Mouse (Mus musculus) kidney, adult 9 months (tissue): Measurements from ENCODE around the gene Cdk8.

Source experiments
- DNase-seq: peaks from one replicate; pipeline ENCODE4 v3.0.0; 2022

The Cdk8 gene

DNA sequence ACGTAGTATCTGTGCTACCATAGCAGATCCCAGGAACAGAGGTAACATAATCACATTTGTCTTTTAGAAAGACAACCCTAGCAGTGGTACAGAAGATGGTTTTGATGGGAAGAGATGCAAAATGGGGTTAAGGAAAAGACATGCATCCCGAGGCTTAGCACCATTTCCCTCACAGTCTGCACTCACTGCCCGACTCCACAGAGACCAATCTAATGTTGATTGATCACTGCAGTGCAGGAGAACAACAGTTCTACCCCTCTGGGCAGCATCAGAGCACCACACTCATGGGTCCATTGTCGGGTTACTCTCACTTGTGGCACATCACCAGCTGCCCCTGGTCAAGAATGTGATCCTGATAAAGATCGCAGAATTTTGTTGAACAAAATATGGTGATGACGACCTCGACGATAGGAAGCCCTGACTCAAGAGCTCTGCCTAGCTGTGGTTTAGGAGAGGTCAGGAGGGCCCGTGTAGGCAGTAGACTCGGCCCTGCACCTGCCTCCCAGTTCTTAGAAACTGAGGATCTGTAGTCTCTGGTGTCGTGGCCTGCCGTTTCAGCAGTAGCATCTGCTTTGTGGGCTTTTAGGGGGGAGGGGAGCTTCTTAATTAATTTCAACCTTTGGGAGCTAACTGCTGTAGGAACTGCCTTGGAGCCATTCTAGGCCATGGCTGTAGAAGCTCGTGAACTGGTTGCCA, 51.0 kb downstream of the Cdk8 start:
- DNase-seq = no peak

DNA sequence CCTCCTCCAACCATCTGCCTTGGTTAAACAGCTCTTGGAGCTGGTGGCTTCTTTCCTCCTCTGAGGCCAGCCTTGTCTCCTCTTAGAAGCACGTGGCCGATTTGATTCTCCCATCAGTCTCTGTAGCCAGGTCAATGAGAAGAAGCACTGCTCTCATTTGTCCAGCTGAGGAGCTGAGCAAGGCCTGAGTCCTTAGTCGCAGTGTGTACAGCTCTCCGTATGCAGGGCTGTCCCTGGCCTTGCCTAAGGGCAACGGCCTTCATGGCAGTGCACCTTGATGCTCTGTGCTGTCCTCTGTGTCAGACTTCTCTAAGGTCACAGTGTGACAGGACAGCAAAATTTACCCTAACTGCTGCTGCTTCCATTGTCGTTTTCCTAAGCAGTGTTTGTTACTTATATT, 52.9 kb downstream of the Cdk8 start:
- no peak for DNase-seq

DNA sequence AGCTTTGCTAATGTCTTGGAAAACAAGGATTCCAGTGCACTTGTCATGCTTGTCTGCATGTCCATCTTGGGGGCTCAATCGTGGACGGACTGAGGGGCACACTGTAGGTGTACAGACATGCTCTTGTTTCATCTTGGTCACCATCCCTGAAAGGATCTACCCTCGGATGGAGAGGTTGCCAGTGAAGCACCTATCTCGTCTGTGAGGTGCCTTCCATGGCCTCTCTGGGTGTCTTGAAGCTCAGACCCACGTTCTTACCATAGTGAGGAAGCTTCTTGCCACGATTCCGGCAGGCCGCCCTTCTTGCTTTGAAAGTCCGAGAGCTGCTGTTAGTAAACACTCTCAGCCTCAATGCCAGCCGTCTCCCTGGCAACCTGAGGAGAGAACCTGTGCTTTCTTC, 56.4 kb downstream of the Cdk8 start:
- no peak for DNase-seq

GRCm38 (mm10) chr5:146288048-146288501, 57.0 kb downstream of the Cdk8 start:
- DNase-seq = no peak

DNA sequence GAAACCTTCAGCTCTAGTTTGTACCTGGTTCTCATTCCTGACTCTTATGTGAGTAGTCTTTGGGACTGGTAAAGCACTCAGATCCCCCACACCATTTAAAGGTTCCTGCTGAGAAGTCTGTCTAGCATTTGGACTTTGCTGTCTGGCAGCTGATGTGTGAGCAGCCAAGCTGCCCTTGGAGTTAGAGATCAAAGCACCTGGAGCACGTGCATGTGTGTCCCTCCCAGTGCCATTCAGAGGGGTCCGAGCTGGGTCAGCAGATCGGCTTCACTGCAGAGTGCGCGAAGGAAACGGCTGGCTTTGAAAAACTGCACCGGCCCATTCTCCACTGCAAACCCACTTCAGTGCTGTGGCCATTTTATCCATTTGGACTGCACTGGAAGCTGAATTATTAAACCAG, 58.9 kb downstream of the Cdk8 start:
- DNase-seq = peak; percentile 79

- no peak for DNase-seq
Observed at GRCm38 (mm10) chr5:146290446-146290845, 59.4 kb downstream of the Cdk8 start.

GRCm38 (mm10) chr5:146291560-146291959, 60.5 kb downstream of the Cdk8 start:
- DNase-seq = no peak

GRCm38 (mm10) chr5:146292896-146293680, 62.1 kb downstream of the Cdk8 start:
- DNase-seq = no peak

- DNase-seq = peak; percentile 81
Observed at GRCm38 (mm10) chr5:146293919-146294700, 63.1 kb downstream of the Cdk8 start.

DNA sequence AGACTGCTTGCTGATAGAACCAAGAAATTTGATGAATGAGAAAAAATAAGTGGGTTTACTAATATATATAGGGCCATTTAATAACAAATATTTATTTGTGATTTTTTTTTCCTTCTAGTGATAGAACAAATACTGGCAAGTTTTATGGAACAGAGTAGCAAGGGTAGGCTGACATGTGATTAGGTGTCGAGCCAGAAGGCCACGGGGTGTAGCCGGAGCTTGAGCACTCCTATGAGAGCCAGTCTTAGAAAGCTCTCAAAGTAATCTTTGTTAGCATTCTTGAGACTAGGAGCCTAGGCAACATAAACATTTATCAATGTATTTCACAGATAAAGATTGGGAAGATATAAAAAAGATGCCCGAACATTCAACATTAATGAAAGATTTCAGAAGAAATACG, 63.8 kb downstream of the Cdk8 start:
- DNase-seq = no peak

- DNase-seq = peak; percentile 35
Observed at GRCm38 (mm10) chr5:146298807-146299519, 67.9 kb downstream of the Cdk8 start.

DNA sequence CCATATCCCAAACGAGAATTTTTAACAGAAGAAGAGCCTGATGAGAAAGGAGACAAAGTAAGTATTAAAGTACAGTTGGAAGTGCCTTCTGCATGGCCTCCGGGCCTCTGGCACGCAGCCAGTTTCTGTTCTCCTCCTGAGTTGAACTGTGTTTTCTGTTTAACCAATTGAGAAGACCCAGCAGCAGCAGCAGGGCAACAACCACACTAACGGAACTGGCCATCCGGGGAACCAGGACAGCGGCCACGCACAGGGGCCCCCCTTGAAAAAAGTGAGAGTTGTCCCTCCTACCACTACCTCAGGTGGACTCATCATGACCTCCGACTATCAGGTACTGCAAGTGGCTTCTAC, 68.5 kb downstream of the Cdk8 start:
- peak; percentile 89 for DNase-seq

GRCm38 (mm10) chr5:146303470-146303869, 72.4 kb downstream of the Cdk8 start:
- peak; percentile 85 for DNase-seq

- DNase-seq = no peak
Observed at GRCm38 (mm10) chr5:146307046-146307743, 76.2 kb downstream of the Cdk8 start.

- DNase-seq = no peak
Observed at GRCm38 (mm10) chr5:146307744-146308096, 76.7 kb downstream of the Cdk8 start.

GRCm38 (mm10) chr5:146314538-146314937, 83.5 kb downstream of the Cdk8 start:
- DNase-seq = no peak

DNA sequence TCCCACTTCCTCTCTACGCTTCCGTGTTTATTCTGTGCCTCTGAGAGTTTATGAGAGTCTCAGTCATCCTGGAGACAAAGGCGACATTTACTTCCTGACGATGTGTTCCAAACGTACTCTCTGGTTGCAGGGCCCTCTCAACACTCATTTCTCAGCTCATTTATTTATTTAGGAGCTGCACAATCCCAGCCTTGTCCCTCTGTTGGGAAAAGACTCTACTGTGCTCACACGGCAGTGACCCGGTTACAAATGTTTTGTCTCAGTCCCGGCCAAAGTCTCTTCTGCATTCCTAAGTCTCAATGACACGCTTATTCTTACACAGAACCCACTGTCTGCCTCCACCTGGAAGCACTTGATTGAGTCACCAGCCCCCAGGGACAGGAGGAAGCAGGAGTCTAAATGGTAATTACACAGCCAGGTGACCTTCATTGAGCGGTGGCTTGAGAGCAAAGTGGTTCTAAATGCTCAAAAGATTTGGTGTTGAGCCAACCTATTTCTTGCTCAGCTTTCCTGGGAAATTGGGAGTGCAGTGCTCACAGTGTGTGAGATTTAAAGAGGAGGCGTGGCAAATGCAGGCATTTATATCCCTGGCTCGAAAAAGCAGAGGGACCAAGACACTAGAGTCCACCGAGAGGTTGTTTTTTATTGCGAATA, 84.4 kb downstream of the Cdk8 start:
- peak; percentile 34 for DNase-seq

- DNase-seq = no peak
Observed at GRCm38 (mm10) chr5:146316316-146316715, 85.3 kb downstream of the Cdk8 start.

- no peak for DNase-seq
Observed at GRCm38 (mm10) chr5:146318051-146318450, 87.0 kb downstream of the Cdk8 start.

DNA sequence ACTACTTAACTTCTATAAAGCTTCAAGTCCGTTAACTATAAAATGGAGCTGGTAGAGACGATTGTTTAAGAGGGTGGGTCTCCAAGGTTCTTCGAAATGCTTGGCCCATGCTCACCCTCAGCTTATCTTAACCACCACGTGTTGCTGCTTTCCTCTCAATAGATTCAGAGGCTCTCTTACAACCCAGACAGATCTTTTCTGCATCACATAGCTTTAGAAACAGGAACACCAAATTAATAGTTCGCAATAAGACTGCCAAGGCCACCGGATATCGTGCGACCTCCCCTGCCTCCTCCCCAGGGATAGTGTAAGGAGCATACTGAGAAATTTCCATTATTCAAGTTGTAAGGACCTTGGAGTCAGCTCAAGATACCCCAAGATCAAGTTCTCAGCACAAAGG, 87.4 kb downstream of the Cdk8 start:
- DNase-seq = peak; percentile 51

DNA sequence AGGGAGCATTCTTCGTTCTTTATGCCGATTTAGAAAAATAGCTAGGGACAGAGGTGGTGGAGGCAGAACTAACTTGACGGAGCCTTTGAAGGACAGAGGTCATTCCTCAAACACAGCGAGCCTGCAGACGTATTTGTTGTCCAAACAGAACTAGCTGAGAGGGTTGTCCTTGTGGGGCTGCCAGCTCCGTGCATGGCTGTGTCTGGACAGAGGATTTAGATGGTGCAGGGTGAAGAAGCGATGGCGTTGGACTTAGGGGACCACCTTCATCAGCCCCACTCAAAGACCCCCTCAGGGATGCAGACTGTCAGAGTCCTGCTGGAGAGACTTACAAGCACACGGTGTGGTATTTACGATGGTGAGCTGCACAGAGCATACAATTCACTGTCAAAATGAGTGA, 97.9 kb downstream of the Cdk8 start:
- no peak for DNase-seq

DNA sequence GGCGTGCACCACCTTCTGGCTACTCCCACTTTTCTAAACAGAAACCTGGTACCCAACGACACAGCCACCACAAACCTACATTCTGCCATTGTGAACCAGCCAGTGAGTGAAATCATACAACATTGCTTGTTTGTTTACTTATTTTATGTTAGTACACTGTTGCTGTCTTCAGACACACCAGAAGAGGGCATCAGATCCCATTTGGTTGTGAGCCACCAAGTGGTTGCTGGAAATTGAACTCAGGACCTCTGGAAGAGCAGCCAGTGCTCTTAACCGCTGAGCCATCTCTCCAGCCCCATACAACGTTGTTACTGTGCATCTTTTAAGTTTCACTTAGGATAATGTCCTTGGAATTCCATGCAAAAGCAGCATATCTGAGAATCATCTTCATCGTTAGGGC, 98.5 kb downstream of the Cdk8 start:
- DNase-seq = no peak
